Mouse (Mus musculus) testis, adult 2 months (tissue): Measurements from ENCODE around the gene 4933407L21Rik. TPM values are rescaled to one million over a fixed set of nuclear protein-coding genes. Genes with fewer than 3 reads are reported as not detected.

Experiments
- H3K27ac ChIP-seq: fragments of 200-500 bp; 2 replicates; pipeline ENCODE4 v1.5.1; 2012; ENCODE audit warnings: low read depth, low read length; ENCODE audit not compliant: control insufficient read depth, insufficient read depth
- H3K27me3 ChIP-seq: fragments of 200-500 bp; 2 replicates; pipeline ENCODE4 v1.6.1; 2012; ENCODE audit warnings: mild to moderate bottlenecking, low read length, moderate library complexity; ENCODE audit not compliant: control insufficient read depth, insufficient read depth
- H3K36me3 ChIP-seq: fragments of 200-500 bp; 2 replicates; pipeline ENCODE4 v1.6.1; 2012; ENCODE audit warnings: mild to moderate bottlenecking, low read length; ENCODE audit not compliant: control insufficient read depth, insufficient read depth
- H3K4me1 ChIP-seq: fragments of 200-500 bp; 2 replicates; pipeline ENCODE4 v1.6.1; 2012; ENCODE audit warnings: low read length; ENCODE audit not compliant: control insufficient read depth, insufficient read depth
- H3K4me3 ChIP-seq: fragments of 200-500 bp; 2 replicates; pipeline ENCODE4 v1.5.1; 2012; ENCODE audit warnings: low read depth, mild to moderate bottlenecking, low read length, moderate library complexity, mixed read lengths; ENCODE audit not compliant: control insufficient read depth
- CTCF ChIP-seq: fragments of 200-500 bp; IDR thresholded peaks from 2 replicates; pipeline ENCODE4 v1.5.1; 2012; ENCODE audit warnings: low read depth, mild to moderate bottlenecking, inconsistent platforms, low read length, moderate library complexity; ENCODE audit not compliant: control insufficient read depth, insufficient read depth, insufficient replicate concordance
- POLR2A ChIP-seq: fragments of 200-500 bp; IDR thresholded peaks from 2 replicates; pipeline ENCODE4 v1.6.1; 2012; ENCODE audit warnings: low read depth, mild to moderate bottlenecking, inconsistent platforms, low read length, moderate library complexity; ENCODE audit not compliant: control insufficient read depth
- polyA plus RNA-seq: library from polyadenylated mRNA; depleted of rRNA; stranded (reverse); fragments of >200 nt; gene quantifications from 2 replicates; pipeline ENCODE4 v1.2.3, GENCODE M21; 2012

4933407L21Rik gene
- polyA plus RNA-seq, 1 experiment: 1.6 TPM

- Histone ChIP-seq H3K36me3 (no peaks in the 10 kb centered on the region), H3K4me1 (no peaks in the 10 kb centered on the region), H3K27me3 (no peaks in the 10 kb centered on the region), H3K4me3 (no peak overlapping the region), H3K27ac (no peak overlapping the region)
- TF ChIP-seq CTCF (no peak), POLR2A (no peak)
Measured at GRCm38 (mm10) chr1:85949085-85949684, 20.9 kb downstream of the 4933407L21Rik start.

DNA sequence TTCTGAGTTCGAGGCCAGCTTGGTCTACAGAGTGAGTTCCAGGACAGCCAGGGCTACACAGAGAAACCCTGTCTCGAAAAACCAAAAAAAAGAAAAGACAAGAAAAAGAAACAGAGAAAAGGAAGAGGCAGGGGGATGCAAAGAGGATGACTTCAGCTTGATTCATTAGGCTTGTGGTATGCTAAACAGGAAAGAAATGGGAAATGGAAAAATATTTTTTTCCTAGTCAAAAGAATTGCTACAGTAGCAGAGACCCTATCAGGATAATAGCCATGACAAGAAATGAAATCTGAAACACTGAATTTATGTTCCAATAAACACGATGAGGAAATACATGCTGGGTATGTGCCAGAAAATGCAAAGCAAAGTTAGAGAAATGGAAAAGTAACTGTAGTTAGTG lies 26.9 kb downstream of the 4933407L21Rik start:
- H3K27me3 ChIP-seq: no peaks in the 10 kb centered on the region
- H3K4me1 ChIP-seq: no peaks in the 10 kb centered on the region
- H3K4me3 ChIP-seq: no peak overlapping the region
- no peak for TF ChIP-seq CTCF
- TF ChIP-seq POLR2A: no peak
- H3K27ac ChIP-seq: no peak overlapping the region
- H3K36me3 ChIP-seq: no peaks in the 10 kb centered on the region

GRCm38 (mm10) chr1:85957290-85957689 lies 29.0 kb downstream of the 4933407L21Rik start:
- Histone ChIP-seq H3K27ac (no peak overlapping the region), H3K36me3 (no peaks in the 10 kb centered on the region), H3K4me3 (no peak overlapping the region), H3K4me1 (no peaks in the 10 kb centered on the region), H3K27me3 (no peaks in the 10 kb centered on the region)
- no peak for TF ChIP-seq POLR2A
- no peak for TF ChIP-seq CTCF

DNA sequence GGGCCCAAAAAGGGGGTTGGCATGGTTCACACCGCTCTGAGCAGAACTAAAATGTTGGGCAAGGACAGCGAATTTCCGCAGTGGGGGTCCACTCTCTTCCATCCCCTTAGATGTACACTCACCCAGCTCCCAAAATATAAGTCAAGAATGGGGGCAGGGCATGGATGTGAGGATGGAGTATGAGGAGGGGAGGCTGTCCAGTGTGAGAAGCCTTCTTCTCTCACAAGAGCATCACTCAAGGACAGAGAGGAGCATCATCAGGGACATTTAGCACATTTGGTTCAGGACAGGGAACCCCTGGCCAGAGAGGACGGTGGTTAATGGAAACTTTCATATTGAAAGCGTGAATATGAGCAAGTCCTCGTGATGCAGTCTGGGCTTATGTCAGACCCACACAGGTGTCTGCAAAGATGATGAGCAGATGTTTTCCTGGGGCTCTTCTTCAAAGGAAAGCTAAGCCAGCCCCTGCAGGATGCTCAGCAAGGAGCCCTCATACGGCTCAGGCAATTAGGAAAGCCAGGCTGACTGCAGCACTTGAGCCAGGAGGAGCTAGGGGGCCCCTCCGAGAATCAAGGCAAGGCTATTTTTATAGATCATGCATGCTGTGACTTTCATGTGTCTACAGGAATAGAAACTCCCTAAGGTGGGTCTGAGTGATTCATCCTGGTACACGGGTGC lies 29.8 kb downstream of the 4933407L21Rik start:
- Histone ChIP-seq H3K4me3 (no peak overlapping the region), H3K36me3 (no peaks in the 10 kb centered on the region), H3K27ac (no peak overlapping the region), H3K4me1 (no peaks in the 10 kb centered on the region), H3K27me3 (no peaks in the 10 kb centered on the region)
- TF ChIP-seq CTCF: no peak
- TF ChIP-seq POLR2A: no peak

DNA sequence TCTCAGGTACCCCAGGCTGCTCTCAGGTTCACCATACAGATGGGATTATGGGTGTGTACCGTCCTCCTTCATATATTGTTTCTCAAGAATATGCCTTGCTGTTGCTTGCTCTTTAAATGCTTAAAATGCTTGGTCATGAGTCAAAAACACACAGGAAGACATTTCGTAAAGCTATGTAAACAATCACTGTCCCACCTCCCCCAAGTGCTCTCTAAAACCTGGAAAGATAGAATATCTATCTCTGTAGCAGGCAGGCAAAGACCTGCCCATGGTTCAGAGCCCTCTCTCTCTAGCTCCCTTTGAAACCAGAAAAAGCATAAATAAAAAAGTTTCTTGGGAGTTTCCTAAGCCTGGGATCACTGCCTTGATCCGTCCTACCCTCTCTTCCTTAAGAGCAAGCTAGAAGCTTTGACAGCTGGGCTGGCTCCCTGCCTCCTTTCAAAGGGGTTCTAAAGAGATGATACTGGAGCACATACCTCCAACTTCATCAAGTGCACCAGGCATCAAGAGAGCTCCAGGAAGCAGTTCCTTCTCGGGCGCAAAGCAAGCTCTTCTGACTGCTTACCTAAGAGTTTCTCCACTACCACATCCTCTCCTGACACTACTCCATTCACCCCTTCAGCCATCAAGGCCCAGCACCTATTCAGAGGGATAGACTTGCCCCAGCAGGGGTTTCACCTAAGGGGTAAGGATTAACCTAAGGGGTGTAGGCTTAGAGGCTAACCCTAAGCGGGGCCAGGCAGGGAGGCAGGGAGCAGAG lies 31.0 kb downstream of the 4933407L21Rik start:
- Histone ChIP-seq H3K4me1 (no peaks in the 10 kb centered on the region), H3K4me3 (no peak overlapping the region), H3K27me3 (no peaks in the 10 kb centered on the region), H3K27ac (no peak overlapping the region), H3K36me3 (no peaks in the 10 kb centered on the region)
- no peak for TF ChIP-seq CTCF
- TF ChIP-seq POLR2A: no peak

DNA sequence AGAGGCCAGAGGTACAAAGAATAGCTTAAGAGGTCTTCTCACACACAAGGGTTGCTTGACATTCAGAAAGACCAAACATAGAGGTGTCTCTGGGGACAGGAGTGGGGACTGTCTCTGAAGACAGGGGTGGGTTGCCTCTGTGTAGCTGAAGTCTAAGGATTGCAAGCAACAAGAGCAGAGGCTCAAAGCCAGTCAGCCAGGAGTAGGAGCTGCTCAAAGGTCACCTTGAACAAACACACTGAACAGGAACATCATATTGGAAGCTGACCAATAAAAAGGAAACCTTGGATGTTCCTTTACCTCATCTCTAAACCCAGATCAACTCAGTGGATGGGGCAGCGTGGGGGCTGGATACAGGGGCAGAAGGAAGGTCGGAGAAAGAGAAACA lies 31.6 kb downstream of the 4933407L21Rik start:
- H3K4me1 ChIP-seq: no peaks in the 10 kb centered on the region
- TF ChIP-seq POLR2A: no peak
- no peak for TF ChIP-seq CTCF
- H3K4me3 ChIP-seq: no peak overlapping the region
- H3K27me3 ChIP-seq: no peaks in the 10 kb centered on the region
- H3K27ac ChIP-seq: no peak overlapping the region
- H3K36me3 ChIP-seq: no peaks in the 10 kb centered on the region

GRCm38 (mm10) chr1:85960873-85961272 lies 32.6 kb downstream of the 4933407L21Rik start, which contains the start of gene Gpr55:
Gpr55 (minus strand) TSS chr1:85961007.
- TF ChIP-seq CTCF: no peak
- TF ChIP-seq POLR2A: no peak
- Histone ChIP-seq H3K27ac (no peak within 1 kb of the TSS), H3K27me3 (no peaks in the 10 kb centered on the region), H3K4me3 (no peak within 1 kb of the TSS), H3K36me3 (no peaks in the 10 kb centered on the region), H3K4me1 (no peaks in the 10 kb centered on the region)
